Mouse (Mus musculus) CH12.LX (cell line): ENCODE data around the gene Cdk5rap2. TPM values are rescaled to one million over a fixed set of nuclear protein-coding genes. Genes with fewer than 3 reads are reported as not detected.

ENCODE experiments used
- DNase-seq: peaks from one replicate; pipeline ENCODE4 v3.0.0-alpha.2; 2013; ENCODE audit errors: extremely low read depth
- H3K27ac ChIP-seq: 2 replicates; pipeline ENCODE4 v1.5.1; 2012; ENCODE audit warnings: low read depth, mild to moderate bottlenecking, control low read depth, moderate library complexity; ENCODE audit not compliant: insufficient read depth
- H3K27me3 ChIP-seq: replicated peaks from 2 replicates; pipeline ENCODE3; 2012; ENCODE audit warnings: inconsistent platforms
- H3K36me3 ChIP-seq, 2 experiments: replicated peaks in 1 of 2; 2 replicates each; pipeline versions ENCODE3 to v1.6.1; 2012; ENCODE audit warnings: inconsistent platforms in 1 of 2, low read length in 1 of 2, mild to moderate bottlenecking in 1 of 2, mixed read lengths in 1 of 2, moderate library complexity in 1 of 2; ENCODE audit not compliant: control insufficient read depth in 1 of 2, insufficient read depth in 1 of 2
- H3K4me1 ChIP-seq, 2 experiments: 2 replicates each; pipeline ENCODE4 v1.6.1; 2012; ENCODE audit warnings: inconsistent platforms in 1 of 2, moderate library complexity in 1 of 2; ENCODE audit not compliant: insufficient read depth in 2 of 2, control insufficient read depth in 1 of 2
- H3K4me2 ChIP-seq: 2 replicates; pipeline ENCODE4 v1.6.1; 2012; ENCODE audit warnings: low read depth, mild to moderate bottlenecking, control low read depth; ENCODE audit not compliant: poor library complexity, insufficient read depth, severe bottlenecking
- H3K4me3 ChIP-seq, 3 experiments: fragments of 150-350 bp in 1 of 3; sonication (generic) in 1 of 3; replicated peaks in 1 of 3; 2 replicates each; pipeline versions ENCODE3 to v1.5.1; 2011 to 2012; ENCODE audit warnings: low read depth in 2 of 3, low read length in 2 of 3, mild to moderate bottlenecking in 2 of 3, moderate library complexity in 2 of 3, control low read depth in 1 of 3, improper control_type of control experiment in 1 of 3, inconsistent platforms in 1 of 3, mixed read lengths in 1 of 3; ENCODE audit not compliant: poor library complexity in 1 of 3
- H3K79me2 ChIP-seq: replicated peaks from 2 replicates; pipeline ENCODE4 v1.6.1; 2012; ENCODE audit warnings: mild to moderate bottlenecking, moderate library complexity; ENCODE audit not compliant: control insufficient read depth, poor library complexity, insufficient read depth, severe bottlenecking; ENCODE audit errors: extremely low read depth
- H3K9ac ChIP-seq: 2 replicates; pipeline ENCODE4 v1.6.1; 2012; ENCODE audit warnings: low read depth, mild to moderate bottlenecking, control low read depth, moderate library complexity; ENCODE audit not compliant: insufficient read depth
- H3K9me3 ChIP-seq: replicated peaks from 2 replicates; pipeline ENCODE3; 2012; ENCODE audit warnings: low read length, inconsistent platforms, mixed read lengths
- BHLHE40 ChIP-seq: IDR thresholded peaks from 2 replicates; pipeline ENCODE4 v1.6.1; 2011; ENCODE audit warnings: mild to moderate bottlenecking, low read depth, low read length, improper control_type of control experiment
- CTCF ChIP-seq, 2 experiments: IDR thresholded peaks in 1 of 2; conservative IDR thresholded peaks in 1 of 2; 2 replicates each; pipeline ENCODE4 v1.5.1; 2011 to 2012; ENCODE audit warnings: low read depth in 2 of 2, low read length in 2 of 2, improper control_type of control experiment in 1 of 2, inconsistent platforms in 1 of 2, mild to moderate bottlenecking in 1 of 2, moderate library complexity in 1 of 2
- E2F4 ChIP-seq: IDR thresholded peaks from 2 replicates; pipeline ENCODE4 v1.6.1; 2011; ENCODE audit warnings: low read depth, low read length, improper control_type of control experiment; ENCODE audit not compliant: insufficient replicate concordance
- ELF1 ChIP-seq: IDR thresholded peaks from 2 replicates; pipeline ENCODE4 v1.6.1; 2014; ENCODE audit warnings: low read depth, mild to moderate bottlenecking, inconsistent platforms, low read length, improper control_type of control experiment
- EP300 ChIP-seq: IDR thresholded peaks from 2 replicates; pipeline ENCODE4 v1.6.1; 2011; ENCODE audit warnings: low read length, improper control_type of control experiment
- ETS1 ChIP-seq: conservative IDR thresholded peaks from 2 replicates; pipeline ENCODE4 v1.6.1; 2012; ENCODE audit warnings: low read depth, mild to moderate bottlenecking, inconsistent platforms, low read length, improper control_type of control experiment, moderate library complexity
- GABPA ChIP-seq: IDR thresholded peaks from 2 replicates; pipeline ENCODE4 v1.6.1; 2012; ENCODE audit warnings: low read depth, low read length, improper control_type of control experiment, inconsistent platforms; ENCODE audit not compliant: insufficient replicate concordance
- HCFC1 ChIP-seq: IDR thresholded peaks from 2 replicates; pipeline ENCODE4 v1.6.1; 2012; ENCODE audit warnings: low read depth, mild to moderate bottlenecking, inconsistent platforms, low read length, improper control_type of control experiment
- JUN ChIP-seq: IDR thresholded peaks from 2 replicates; pipeline ENCODE4 v1.6.1; 2011; ENCODE audit warnings: low read depth, mild to moderate bottlenecking, low read length, improper control_type of control experiment, moderate library complexity; ENCODE audit not compliant: insufficient read depth
- JUND ChIP-seq: conservative IDR thresholded peaks from 2 replicates; pipeline ENCODE4 v1.6.1; 2011; ENCODE audit warnings: low read depth, low read length, improper control_type of control experiment
- MAFK ChIP-seq: IDR thresholded peaks from 2 replicates; pipeline ENCODE4 v1.6.1; 2011; ENCODE audit warnings: low read length, improper control_type of control experiment; ENCODE audit not compliant: insufficient replicate concordance
- MAX ChIP-seq: IDR thresholded peaks from 2 replicates; pipeline ENCODE4 v1.6.1; 2011; ENCODE audit warnings: low read length, improper control_type of control experiment
- MXI1 ChIP-seq: IDR thresholded peaks from 2 replicates; pipeline ENCODE4 v1.6.1; 2011; ENCODE audit warnings: mild to moderate bottlenecking, low read depth, low read length, improper control_type of control experiment
- MYC ChIP-seq: IDR thresholded peaks from 2 replicates; pipeline ENCODE4 v1.6.1; 2011; ENCODE audit warnings: low read depth, mild to moderate bottlenecking, improper control_type of control experiment, low read length
- NRF1 ChIP-seq: IDR thresholded peaks from 2 replicates; pipeline ENCODE4 v1.6.1; 2014; ENCODE audit warnings: low read depth, mild to moderate bottlenecking, inconsistent platforms, low read length, improper control_type of control experiment, moderate library complexity
- POLR2A ChIP-seq: IDR thresholded peaks from 2 replicates; pipeline ENCODE4 v1.6.1; 2011; ENCODE audit warnings: low read depth, mild to moderate bottlenecking, improper control_type of control experiment, low read length
- POLR2AphosphoS2 ChIP-seq: IDR thresholded peaks from 2 replicates; pipeline ENCODE4 v1.6.1; 2011; ENCODE audit warnings: low read depth, low read length, improper control_type of control experiment
- RAD21 ChIP-seq: IDR thresholded peaks from 2 replicates; pipeline ENCODE4 v1.6.1; 2011; ENCODE audit warnings: low read depth, mild to moderate bottlenecking, low read length, improper control_type of control experiment, moderate library complexity
- RCOR1 ChIP-seq: conservative IDR thresholded peaks from 2 replicates; pipeline ENCODE4 v1.6.1; 2012; ENCODE audit warnings: low read depth, mild to moderate bottlenecking, inconsistent platforms, low read length, improper control_type of control experiment
- SMC3 ChIP-seq: IDR thresholded peaks from 2 replicates; pipeline ENCODE4 v1.6.1; 2011; ENCODE audit warnings: low read depth, low read length, improper control_type of control experiment
- TBP ChIP-seq: conservative IDR thresholded peaks from 2 replicates; pipeline ENCODE4 v1.6.1; 2011; ENCODE audit warnings: low read depth, low read length, improper control_type of control experiment
- TCF12 ChIP-seq: IDR thresholded peaks from 2 replicates; pipeline ENCODE4 v1.6.1; 2014; ENCODE audit warnings: low read depth, mild to moderate bottlenecking, inconsistent platforms, low read length, improper control_type of control experiment
- UBTF ChIP-seq: IDR thresholded peaks from 2 replicates; pipeline ENCODE4 v1.6.1; 2012; ENCODE audit warnings: low read depth, mild to moderate bottlenecking, inconsistent platforms, low read length, improper control_type of control experiment, moderate library complexity
- USF1 ChIP-seq: IDR thresholded peaks from 2 replicates; pipeline ENCODE4 v1.6.1; 2014; ENCODE audit warnings: low read depth, mild to moderate bottlenecking, inconsistent platforms, low read length, improper control_type of control experiment
- USF2 ChIP-seq: conservative IDR thresholded peaks from 2 replicates; pipeline ENCODE4 v1.6.1; 2011; ENCODE audit warnings: low read depth, low read length, improper control_type of control experiment
- ZNF384 ChIP-seq: IDR thresholded peaks from 2 replicates; pipeline ENCODE4 v1.6.1; 2012; ENCODE audit warnings: low read depth, low read length, improper control_type of control experiment, inconsistent platforms
- dilution Hi-C: fragments of 300-500 bp; cut with MboI; formaldehyde crosslinking; loops from 2 replicates; pipeline ENCODE4 v1.14.3; 2020; ENCODE audit warnings: low sequenced_read_pairs; ENCODE audit not compliant: extremely low pct_unique_long_range_greater_than_20kb, extremely low pct_ligation_motif_present
- in situ Hi-C: fragments of 300-500 bp; cut with MboI; formaldehyde crosslinking; loops from 3 replicates; pipeline ENCODE4 v1.14.3; 2019; ENCODE audit warnings: low sequenced_read_pairs, low pct_ligation_motif_present, low pct_unique_long_range_greater_than_20kb, mixed read lengths
- polyA plus RNA-seq: library from polyadenylated mRNA; unstranded; fragments of >175 nt; gene quantifications from 2 replicates; pipeline ENCODE4 v1.2.1, GENCODE M21; 2012; ENCODE audit warnings: low read depth; ENCODE audit not compliant: insufficient read length
- total RNA-seq, 2 experiments: library from RNA; depleted of rRNA; stranded (reverse); fragments of 300-350 nt in 1 of 2; fragments of >200 nt in 1 of 2; gene quantifications; 2 replicates each; pipeline ENCODE4 v1.2.3; 2012 to 2014

The Cdk5rap2 gene
- total and polyA plus RNA-seq, 3 experiments: 12.1 to 26.3 (median 15.9) TPM

DNA sequence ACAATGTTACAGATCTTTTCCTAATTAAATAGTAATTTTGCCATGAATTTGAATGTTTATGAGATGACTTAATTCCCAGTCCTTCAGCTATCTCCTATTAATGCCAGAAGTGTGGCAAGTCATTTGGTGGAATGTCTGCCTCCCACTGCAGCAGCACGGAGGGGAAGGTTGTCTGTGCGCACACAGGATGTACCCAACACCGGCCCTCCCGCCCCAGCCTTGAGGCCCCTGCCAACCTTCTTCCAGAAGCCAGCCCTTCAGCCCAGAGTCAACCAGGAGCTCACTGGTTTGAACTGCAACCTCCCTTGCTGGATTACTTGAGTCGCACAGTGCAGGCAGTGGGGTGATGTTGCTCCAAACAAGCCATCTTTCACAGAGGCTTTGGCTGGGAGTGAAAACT is 158.5 kb downstream of the Cdk5rap2 start:
- Histone ChIP-seq H3K9ac (no peak overlapping the region), H3K4me1 (no peaks in the 10 kb centered on the region), H3K4me3 (no peak overlapping the region), H3K79me2 (no peaks in the 10 kb centered on the region), H3K27ac (no peak overlapping the region), H3K27me3 (no peaks in the 10 kb centered on the region), H3K36me3 (peaks cover 22 to 68% of the 10 kb centered on the region in 2 experiments), H3K4me2 (no peak overlapping the region), H3K9me3 (no peaks in the 10 kb centered on the region)
- DNase-seq: no peak
- in situ Hi-C loops (no loop called here), dilution Hi-C loops (no loop called here)
- TF ChIP-seq TBP: no peak
- no peak for TF ChIP-seq USF2
- TF ChIP-seq ETS1: no peak
- TF ChIP-seq HCFC1: no peak
- no peak for TF ChIP-seq UBTF
- no peak for TF ChIP-seq SMC3
- no peak for TF ChIP-seq MAFK
- no peak for TF ChIP-seq GABPA
- TF ChIP-seq EP300: no peak
- no peak for TF ChIP-seq MYC
- no peak for TF ChIP-seq MXI1
- TF ChIP-seq BHLHE40: no peak
- no peak for TF ChIP-seq ZNF384
- TF ChIP-seq NRF1: no peak
- no peak for TF ChIP-seq RAD21
- TF ChIP-seq RCOR1: no peak
- TF ChIP-seq E2F4: no peak
- no peak for TF ChIP-seq POLR2A
- TF ChIP-seq JUND: no peak

GRCm38 (mm10) chr4:70245706-70246105 is 164.5 kb downstream of the Cdk5rap2 start:
- peaks cover 33 to 81% of the 10 kb centered on the region in 2 experiments for H3K36me3 ChIP-seq
- no peak for TF ChIP-seq TCF12
- no peak for TF ChIP-seq GABPA
- no peak for TF ChIP-seq CTCF (conservative IDR thresholded peaks at IDR 0.05 in 1 of 2, IDR thresholded peaks at IDR 0.05 in 1 of 2; ENCODE audit: low read depth in 2 of 2, low read length in 2 of 2)
- no peak for TF ChIP-seq RCOR1
- no peak for TF ChIP-seq JUN
- no peak for TF ChIP-seq MAX
- TF ChIP-seq ELF1: no peak
- TF ChIP-seq MXI1: no peak
- TF ChIP-seq POLR2AphosphoS2: no peak
- TF ChIP-seq USF1: no peak
- no peak overlapping the region for H3K27ac ChIP-seq
- H3K9ac ChIP-seq: no peak overlapping the region
- in situ Hi-C loops: no loop called here
- H3K79me2 ChIP-seq: no peaks in the 10 kb centered on the region
- H3K4me3 ChIP-seq: no peak overlapping the region
- H3K4me2 ChIP-seq: no peak overlapping the region
- H3K27me3 ChIP-seq: no peaks in the 10 kb centered on the region
- H3K4me1 ChIP-seq: no peaks in the 10 kb centered on the region
- no peak for DNase-seq
- H3K9me3 ChIP-seq: no peaks in the 10 kb centered on the region
- dilution Hi-C loops: no loop called here
